Mouse (Mus musculus) kidney, postnatal 10 days (tissue): Measurements from ENCODE around the gene Nr1h4.
A peak's percentile ranks its signal among the peaks of the same experiment; 100 is the strongest.
"Not testable (repeated sequence)": the region's sequence is repeated elsewhere in the genome, so short reads cannot be mapped to it uniquely, and the experiment has no call there.

ENCODE experiments used
- DNase-seq: peaks from one replicate; pipeline ENCODE4 v3.0.0; 2021; ENCODE audit warnings: mixed read lengths

The Nr1h4 gene

GRCm38 (mm10) chr10:89532929-89533727, at the start of gene Nr1h4:
Nr1h4 (minus strand) TSS chr10:89533585.
- peak; percentile 86 for DNase-seq

GRCm38 (mm10) chr10:89578801-89579200, 45.4 kb upstream of the Nr1h4 start:
- DNase-seq = no peak

- DNase-seq = no peak
Measured at GRCm38 (mm10) chr10:89577666-89578065, 44.3 kb upstream of the Nr1h4 start.

GRCm38 (mm10) chr10:89573421-89573820, 40.0 kb upstream of the Nr1h4 start:
- no peak for DNase-seq

GRCm38 (mm10) chr10:89572946-89573345, 39.6 kb upstream of the Nr1h4 start:
- no peak for DNase-seq

- no peak for DNase-seq
Measured at GRCm38 (mm10) chr10:89567391-89567790, 34.0 kb upstream of the Nr1h4 start.

GRCm38 (mm10) chr10:89565301-89566022, 32.1 kb upstream of the Nr1h4 start:
- no peak for DNase-seq

- DNase-seq = no peak
Measured at GRCm38 (mm10) chr10:89562113-89562512, 28.7 kb upstream of the Nr1h4 start.

- DNase-seq = no peak
Measured at GRCm38 (mm10) chr10:89559351-89559750, 26.0 kb upstream of the Nr1h4 start.

GRCm38 (mm10) chr10:89554885-89555284, 21.5 kb upstream of the Nr1h4 start:
- DNase-seq = not testable (repeated sequence)

- not testable (repeated sequence) for DNase-seq
Measured at GRCm38 (mm10) chr10:89553855-89554254, 20.5 kb upstream of the Nr1h4 start.

- no peak for DNase-seq
Measured at GRCm38 (mm10) chr10:89553015-89553414, 19.6 kb upstream of the Nr1h4 start.

- no peak for DNase-seq
Measured at GRCm38 (mm10) chr10:89551657-89552056, 18.3 kb upstream of the Nr1h4 start.

GRCm38 (mm10) chr10:89548028-89548427, 14.6 kb upstream of the Nr1h4 start:
- no peak for DNase-seq

- DNase-seq = no peak
Measured at GRCm38 (mm10) chr10:89546989-89547388, 13.6 kb upstream of the Nr1h4 start.

GRCm38 (mm10) chr10:89543867-89544266, 10.5 kb upstream of the Nr1h4 start:
- no peak for DNase-seq

GRCm38 (mm10) chr10:89542321-89542720, 8.9 kb upstream of the Nr1h4 start:
- no peak for DNase-seq

- no peak for DNase-seq
Measured at GRCm38 (mm10) chr10:89532451-89532850, 934 bp downstream of the Nr1h4 start.

GRCm38 (mm10) chr10:89531976-89532375, 1.4 kb downstream of the Nr1h4 start:
- no peak for DNase-seq

- DNase-seq = peak; percentile 62
Measured at GRCm38 (mm10) chr10:89531194-89531634, 2.2 kb downstream of the Nr1h4 start.

- no peak for DNase-seq
Measured at GRCm38 (mm10) chr10:89527054-89527453, 6.3 kb downstream of the Nr1h4 start.

GRCm38 (mm10) chr10:89525823-89526222, 7.6 kb downstream of the Nr1h4 start:
- no peak for DNase-seq

GRCm38 (mm10) chr10:89522481-89522880, 10.9 kb downstream of the Nr1h4 start:
- no peak for DNase-seq

- DNase-seq = no peak
Measured at GRCm38 (mm10) chr10:89521790-89522431, 11.5 kb downstream of the Nr1h4 start.
